Mouse (Mus musculus) neutrophil, adult 5-6 weeks (primary cell): ENCODE results near the gene Phactr4. TPM values are rescaled to one million over a fixed set of nuclear protein-coding genes. Genes with fewer than 3 reads are reported as not detected.

Source experiments
- ATAC-seq: fragments of 151-379, 151-347 bp; 2 replicates; pipeline ENCODE4 v1.8.0; 2017; ENCODE audit warnings: mild to moderate bottlenecking, moderate TSS enrichment; ENCODE audit not compliant: insufficient number of reproducible peaks, poor library complexity, low FRiP score, severe bottlenecking; ENCODE audit errors: extremely low read depth
- total RNA-seq: library from RNA; stranded (forward); fragments of 200-1000 nt; gene quantifications from 2 replicates; pipeline ENCODE4 v1.2.3, GENCODE M21; 2017

Phactr4 gene
- total RNA-seq, 1 experiment from 2014 or later = 7.8 TPM

- ATAC-seq = no peak
Observed at GRCm38 (mm10) chr4:132345843-132346212, 76.5 kb downstream of the Phactr4 start.

GRCm38 (mm10) chr4:132345135-132345842 is 77.0 kb downstream of the Phactr4 start:
- ATAC-seq = peak; percentile 69

GRCm38 (mm10) chr4:132344403-132345134 is 77.7 kb downstream of the Phactr4 start:
- ATAC-seq = no peak

- no peak for ATAC-seq
Observed at GRCm38 (mm10) chr4:132341451-132341850, 80.8 kb downstream of the Phactr4 start.

GRCm38 (mm10) chr4:132338943-132339342 is 83.3 kb downstream of the Phactr4 start:
- no peak for ATAC-seq

GRCm38 (mm10) chr4:132332880-132333279 is 89.4 kb downstream of the Phactr4 start:
- no peak for ATAC-seq

- ATAC-seq = no peak
Observed at GRCm38 (mm10) chr4:132331960-132332359, 90.3 kb downstream of the Phactr4 start.

GRCm38 (mm10) chr4:132329835-132330354 is 92.4 kb downstream of the Phactr4 start:
- ATAC-seq = no peak

GRCm38 (mm10) chr4:132329115-132329834 is 93.0 kb downstream of the Phactr4 start, which contains the start of gene Trnau1ap:
Trnau1ap (minus strand) TSS chr4:132329538.
- ATAC-seq = peak; percentile 94

GRCm38 (mm10) chr4:132328391-132328982 is 93.8 kb downstream of the Phactr4 start:
- ATAC-seq = no peak

GRCm38 (mm10) chr4:132326481-132326880 is 95.8 kb downstream of the Phactr4 start:
- ATAC-seq = no peak

- no peak for ATAC-seq
Observed at GRCm38 (mm10) chr4:132315711-132316110, 106.6 kb downstream of the Phactr4 start.

- ATAC-seq = no peak
Observed at GRCm38 (mm10) chr4:132312627-132313026, 109.7 kb downstream of the Phactr4 start.

GRCm38 (mm10) chr4:132311801-132312200 is 110.5 kb downstream of the Phactr4 start:
- ATAC-seq = no peak

GRCm38 (mm10) chr4:132311209-132311608 is 111.1 kb downstream of the Phactr4 start:
- ATAC-seq = no peak

- peak; percentile 42; the same call in 1 of the 2 replicates for ATAC-seq
Observed at GRCm38 (mm10) chr4:132309849-132310472, 112.3 kb downstream of the Phactr4 start.

GRCm38 (mm10) chr4:132309140-132309848 is 113.0 kb downstream of the Phactr4 start:
- no peak for ATAC-seq
